Mouse (Mus musculus) embryonic facial prominence, embryonic 12.5 days (tissue): ENCODE measurements around the gene R3hdm4. TPM values are rescaled to one million over a fixed set of nuclear protein-coding genes. Genes with fewer than 3 reads are reported as not detected.
"Not testable (repeated sequence)": the region's sequence is repeated elsewhere in the genome, so short reads cannot be mapped to it uniquely, and the experiment has no call there.

Source experiments
- ATAC-seq: fragments of 200-750 bp; cut with Nextera tagmentation; 2 replicates; pipeline ENCODE4 v1.8.0; 2017; ENCODE audit not compliant: insufficient number of reproducible peaks, insufficient read depth, low FRiP score, low TSS enrichment
- H3K27ac ChIP-seq: fragments of 300-500 bp; sonication (generic); 2 replicates; pipeline ENCODE4 v1.5.1; 2016; ENCODE audit warnings: mild to moderate bottlenecking
- H3K27me3 ChIP-seq: fragments of 300-500 bp; sonication (generic); 2 replicates; pipeline ENCODE4 v1.6.1; 2016; ENCODE audit warnings: mild to moderate bottlenecking, moderate library complexity
- H3K36me3 ChIP-seq: fragments of 300-500 bp; sonication (generic); 2 replicates; pipeline ENCODE4 v1.6.1; 2016; ENCODE audit warnings: mild to moderate bottlenecking
- H3K4me1 ChIP-seq: fragments of 300-500 bp; sonication (generic); 2 replicates; pipeline ENCODE4 v1.6.1; 2016
- H3K4me2 ChIP-seq: fragments of 300-500 bp; sonication (generic); replicated peaks from 2 replicates; pipeline ENCODE4 v1.6.1; 2016; ENCODE audit warnings: mild to moderate bottlenecking, moderate library complexity
- H3K4me3 ChIP-seq: fragments of 300-500 bp; sonication (generic); 2 replicates; pipeline ENCODE4 v1.5.1; 2016; ENCODE audit warnings: mild to moderate bottlenecking
- H3K9ac ChIP-seq: fragments of 300-500 bp; sonication (generic); 2 replicates; pipeline ENCODE4 v1.6.1; 2016; ENCODE audit warnings: mild to moderate bottlenecking, moderate library complexity
- H3K9me3 ChIP-seq: fragments of 300-500 bp; sonication (generic); 2 replicates; pipeline ENCODE4 v1.6.1; 2016; ENCODE audit warnings: mild to moderate bottlenecking, moderate library complexity
- WGBS: fragments of 180-500 bp; shearing (Covaris S2); methylation state at CpG from one replicate; pipeline ENCODE4 v1.1.7; 2016; 5-methylcytosine and 5-hydroxymethylcytosine counted together
- polyA plus RNA-seq: library from polyadenylated mRNA; unstranded; fragments of >200 nt; fragmentation: Nextera tagmentation; extraction: Ambion mirVana; gene quantifications from 2 replicates; pipeline ENCODE4 v1.2.1, GENCODE M21; 2016

The R3hdm4 gene
- polyA plus RNA-seq, 1 experiment from 2014 or later, result 166 TPM

DNA sequence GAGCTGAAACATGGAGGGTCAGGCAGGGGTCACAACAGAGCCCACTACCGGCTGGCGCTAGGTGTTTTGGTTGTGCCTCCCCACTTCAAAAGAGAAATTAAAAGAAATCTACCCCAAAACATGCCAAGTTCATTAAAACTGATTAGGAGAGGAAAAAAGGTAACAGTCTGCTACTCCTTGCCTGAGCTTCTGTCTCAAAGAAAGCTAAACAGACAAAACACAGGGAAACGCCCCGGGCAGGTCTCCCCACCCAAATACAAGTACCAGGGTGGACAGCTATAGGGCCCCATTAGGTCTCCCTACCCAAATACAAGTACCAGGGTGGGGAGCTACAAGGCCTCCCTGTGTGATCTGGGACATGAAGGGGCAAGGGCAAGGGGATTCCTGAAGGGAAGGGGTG is 10.5 kb downstream of the R3hdm4 start, which contains the start of gene Gm26602:
TSS of gene Gm26602 (plus strand) at position 301 of the 400 bp plus-strand sequence.
- H3K9me3 ChIP-seq, result no peaks in the 10 kb centered on the region
- peaks cover 23% of the 10 kb centered on the region for H3K4me1 ChIP-seq
- no peak within 1 kb of the TSS for H3K4me3 ChIP-seq
- H3K27ac ChIP-seq, result peak within 1 kb of the TSS; percentile 73; the same call in 1 of the 2 replicates
- no peaks in the 10 kb centered on the region for H3K27me3 ChIP-seq
- 89% methylated on average over 4 of the region's 4 CpGs for WGBS
- ATAC-seq, result no peak
- H3K36me3 ChIP-seq, result peaks cover 39% of the 10 kb centered on the region
- H3K4me2 ChIP-seq, result no peak within 1 kb of the TSS
- peak within 1 kb of the TSS; percentile 10; the same call in 1 of the 2 replicates for H3K9ac ChIP-seq

DNA sequence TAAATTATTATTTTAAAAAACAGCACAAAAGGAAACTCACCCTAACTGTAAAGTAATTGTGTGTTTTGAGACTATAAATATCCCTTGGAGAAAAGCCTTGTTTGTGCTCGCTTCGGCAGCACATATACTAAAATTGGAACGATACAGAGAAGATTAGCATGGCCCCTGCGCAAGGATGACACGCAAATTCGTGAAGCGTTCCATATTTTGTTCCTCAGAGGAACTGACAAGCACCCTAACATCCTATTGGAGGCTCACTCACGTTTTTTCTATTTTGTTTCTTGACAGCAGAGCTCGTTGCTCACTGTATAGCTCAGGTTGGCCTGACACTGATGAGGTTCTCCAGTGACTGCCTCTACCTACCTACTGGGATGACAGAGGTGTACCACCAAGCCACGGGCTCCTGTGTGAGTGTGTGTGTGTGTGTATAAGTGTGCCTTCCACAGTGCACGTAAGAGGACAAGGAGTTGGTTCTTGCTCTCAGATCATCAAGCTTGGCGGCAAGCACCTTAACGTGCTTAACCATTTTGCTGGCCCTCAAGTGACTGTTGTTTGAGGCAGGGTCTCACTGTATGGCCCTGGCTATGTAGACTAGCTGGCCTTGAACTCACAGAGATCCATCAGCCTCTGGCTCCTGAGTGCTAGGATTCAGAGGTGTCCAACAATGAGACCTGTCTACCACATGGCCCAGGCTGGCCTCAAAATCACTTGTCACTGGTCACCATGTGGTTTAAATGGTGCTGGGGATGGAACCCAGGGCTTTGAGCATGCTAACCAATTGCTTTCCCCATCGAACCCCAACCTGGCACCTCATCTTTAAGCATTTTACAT is 11.7 kb downstream of the R3hdm4 start:
- WGBS, result 24% methylated on average over 14 of the region's 14 CpGs
- peak overlapping the region; percentile 10; the same call in 1 of the 2 replicates for H3K9ac ChIP-seq

DNA sequence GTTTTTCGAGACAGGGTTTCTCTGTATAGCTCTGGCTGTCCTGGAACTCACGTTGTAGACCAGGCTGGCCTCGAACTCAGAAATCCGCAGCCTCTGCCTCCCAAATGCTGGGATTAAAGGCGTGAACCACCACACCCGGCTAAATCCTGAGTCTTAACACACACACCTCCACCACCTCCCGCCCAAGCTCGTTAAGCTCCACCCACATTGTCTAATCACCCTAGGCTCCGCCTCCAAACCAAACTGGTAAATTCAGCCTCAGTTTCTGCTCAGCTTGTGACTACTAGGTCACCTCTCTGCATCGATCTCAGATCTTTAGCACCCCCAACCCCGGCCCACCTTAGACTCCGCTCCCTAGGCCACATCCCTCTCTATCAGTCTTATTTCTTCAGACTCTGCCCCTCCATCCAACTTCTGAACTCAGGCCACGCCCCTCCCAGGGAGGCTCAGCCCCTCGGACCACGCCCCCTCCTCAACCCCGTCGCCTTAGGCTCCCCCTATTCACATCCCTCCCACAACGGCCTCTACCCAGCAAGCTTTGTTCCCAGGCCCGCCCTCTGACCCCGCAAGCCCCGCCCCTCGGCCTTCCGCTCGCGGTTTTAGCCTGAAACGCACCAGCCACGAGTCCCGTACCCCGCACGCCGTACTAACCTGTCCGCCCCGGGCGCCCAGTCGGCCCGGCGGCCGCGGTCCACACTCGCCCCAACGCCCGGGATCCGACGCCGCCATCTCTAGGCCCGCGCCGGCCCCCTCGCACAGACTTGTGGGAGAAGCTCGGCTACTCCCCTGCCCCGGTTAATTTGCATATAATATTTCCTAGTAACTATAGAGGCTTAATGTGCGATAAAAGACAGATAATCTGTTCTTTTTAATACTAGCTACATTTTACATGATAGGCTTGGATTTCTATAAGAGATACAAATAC is 12.6 kb downstream of the R3hdm4 start, which contains the start of gene Med16:
TSS of gene Med16 (minus strand) at position 757 of the 925 bp plus-strand sequence.
- Histone ChIP-seq H3K27ac (peak within 1 kb of the TSS; percentile 97), H3K4me2 (peak within 1 kb of the TSS; percentile 32), H3K4me3 (peak within 1 kb of the TSS; percentile 63), H3K9ac (peak within 1 kb of the TSS; percentile 67), H3K4me1 (peaks cover 5% of the 10 kb centered on the region), H3K36me3 (peaks cover 54% of the 10 kb centered on the region), H3K27me3 (no peaks in the 10 kb centered on the region), H3K9me3 (no peaks in the 10 kb centered on the region)
- peak; percentile 91 for ATAC-seq
- 2% methylated on average over 52 of the region's 52 CpGs for WGBS

More for the DNA sequence above, 11.7 kb downstream of the R3hdm4 start:
- H3K4me1 ChIP-seq, result peaks cover 10% of the 10 kb centered on the region
- peak overlapping the region; percentile 32 for H3K4me2 ChIP-seq
- H3K4me3 ChIP-seq, result peak overlapping the region; percentile 13; the same call in 1 of the 2 replicates
- peak overlapping the region; percentile 73 for H3K27ac ChIP-seq
- H3K36me3 ChIP-seq, result peaks cover 49% of the 10 kb centered on the region
- ATAC-seq, result no peak
- no peaks in the 10 kb centered on the region for H3K9me3 ChIP-seq
- H3K27me3 ChIP-seq, result no peaks in the 10 kb centered on the region

DNA sequence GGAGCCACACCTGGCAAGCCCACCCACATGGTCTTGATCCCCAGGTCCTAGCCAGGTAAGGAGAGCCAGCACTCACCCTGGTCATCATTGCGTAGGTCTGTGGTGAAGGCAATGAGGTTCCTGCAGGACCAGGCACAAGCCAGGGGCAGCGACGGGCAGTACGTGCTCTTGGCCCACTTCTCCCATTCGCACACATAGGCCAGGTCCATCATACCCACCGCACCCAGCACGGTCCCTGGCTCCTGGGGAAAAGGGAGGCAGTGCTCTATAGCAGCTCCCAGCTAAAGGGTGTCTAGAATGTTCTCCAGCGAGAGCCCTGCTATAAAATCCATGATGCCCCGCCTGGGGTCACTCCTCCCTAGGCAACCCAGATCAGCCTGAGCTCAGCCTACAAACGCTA is 13.6 kb downstream of the R3hdm4 start:
- Histone ChIP-seq H3K4me2 (no peak overlapping the region), H3K27me3 (no peaks in the 10 kb centered on the region), H3K9ac (no peak overlapping the region), H3K9me3 (no peaks in the 10 kb centered on the region), H3K4me1 (peaks cover 5% of the 10 kb centered on the region), H3K27ac (no peak overlapping the region), H3K4me3 (no peak overlapping the region), H3K36me3 (peaks cover 61% of the 10 kb centered on the region)
- no peak for ATAC-seq
- 93% methylated on average over 10 of the region's 10 CpGs for WGBS

DNA sequence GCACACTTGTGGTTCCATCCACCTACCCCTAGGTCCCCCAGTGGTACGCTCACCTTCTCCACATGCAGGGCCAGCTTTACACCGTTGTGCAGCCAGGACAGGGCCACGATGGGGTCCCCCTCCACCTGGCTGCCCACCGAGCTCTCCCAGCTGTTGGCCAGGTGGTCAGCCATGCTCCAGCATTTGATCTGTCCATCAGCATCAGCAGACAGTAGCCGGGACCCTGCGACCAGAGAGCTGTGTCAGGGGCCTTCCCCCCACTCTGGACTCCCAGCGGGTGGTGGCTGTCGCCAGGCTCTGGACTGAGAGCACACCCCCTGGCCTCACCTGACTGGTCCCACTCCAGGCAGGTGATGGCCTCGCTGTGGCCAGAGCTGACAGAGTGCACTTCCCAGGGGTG is 14.3 kb downstream of the R3hdm4 start:
- Histone ChIP-seq H3K4me1 (peaks cover 5% of the 10 kb centered on the region), H3K27me3 (no peaks in the 10 kb centered on the region), H3K27ac (no peak overlapping the region), H3K4me2 (no peak overlapping the region), H3K9me3 (no peaks in the 10 kb centered on the region), H3K4me3 (no peak overlapping the region), H3K9ac (0 out of 2 replicates have a peak overlapping the region, but pooled peaks have one; percentile 1), H3K36me3 (peaks cover 59% of the 10 kb centered on the region)
- no peak for ATAC-seq
- WGBS, result 89% methylated on average over 9 of the region's 9 CpGs

DNA sequence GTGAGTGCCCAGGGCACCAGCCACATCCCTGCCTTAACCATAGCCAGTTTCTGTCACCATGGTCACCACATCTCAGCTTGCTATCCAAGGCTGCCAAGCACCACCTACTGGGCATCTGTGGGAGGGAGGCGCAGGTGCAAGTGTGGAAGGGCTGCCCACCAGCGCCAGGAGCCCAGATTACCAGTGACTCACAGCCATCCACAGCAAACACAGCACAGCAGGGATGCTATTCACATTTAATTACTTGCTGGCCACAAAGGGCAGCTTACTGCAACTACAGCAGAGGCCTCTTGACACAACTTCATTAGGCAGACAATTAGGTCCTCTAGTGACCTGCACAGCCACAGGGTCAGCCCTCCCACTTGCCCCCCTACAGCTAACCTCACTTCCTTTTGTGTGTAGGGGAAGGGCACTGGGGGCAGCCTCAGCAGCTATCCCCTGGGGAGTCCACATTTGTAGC is 20.0 kb downstream of the R3hdm4 start:
- no peak for ATAC-seq
- H3K9me3 ChIP-seq, result no peaks in the 10 kb centered on the region
- no peaks in the 10 kb centered on the region for H3K27me3 ChIP-seq
- no peak overlapping the region for H3K9ac ChIP-seq
- H3K4me1 ChIP-seq, result no peaks in the 10 kb centered on the region
- no peak overlapping the region for H3K4me3 ChIP-seq
- 29% methylated on average over 2 of the region's 2 CpGs for WGBS
- no peak overlapping the region for H3K27ac ChIP-seq
- H3K4me2 ChIP-seq, result no peak overlapping the region
- peaks cover 82% of the 10 kb centered on the region for H3K36me3 ChIP-seq

DNA sequence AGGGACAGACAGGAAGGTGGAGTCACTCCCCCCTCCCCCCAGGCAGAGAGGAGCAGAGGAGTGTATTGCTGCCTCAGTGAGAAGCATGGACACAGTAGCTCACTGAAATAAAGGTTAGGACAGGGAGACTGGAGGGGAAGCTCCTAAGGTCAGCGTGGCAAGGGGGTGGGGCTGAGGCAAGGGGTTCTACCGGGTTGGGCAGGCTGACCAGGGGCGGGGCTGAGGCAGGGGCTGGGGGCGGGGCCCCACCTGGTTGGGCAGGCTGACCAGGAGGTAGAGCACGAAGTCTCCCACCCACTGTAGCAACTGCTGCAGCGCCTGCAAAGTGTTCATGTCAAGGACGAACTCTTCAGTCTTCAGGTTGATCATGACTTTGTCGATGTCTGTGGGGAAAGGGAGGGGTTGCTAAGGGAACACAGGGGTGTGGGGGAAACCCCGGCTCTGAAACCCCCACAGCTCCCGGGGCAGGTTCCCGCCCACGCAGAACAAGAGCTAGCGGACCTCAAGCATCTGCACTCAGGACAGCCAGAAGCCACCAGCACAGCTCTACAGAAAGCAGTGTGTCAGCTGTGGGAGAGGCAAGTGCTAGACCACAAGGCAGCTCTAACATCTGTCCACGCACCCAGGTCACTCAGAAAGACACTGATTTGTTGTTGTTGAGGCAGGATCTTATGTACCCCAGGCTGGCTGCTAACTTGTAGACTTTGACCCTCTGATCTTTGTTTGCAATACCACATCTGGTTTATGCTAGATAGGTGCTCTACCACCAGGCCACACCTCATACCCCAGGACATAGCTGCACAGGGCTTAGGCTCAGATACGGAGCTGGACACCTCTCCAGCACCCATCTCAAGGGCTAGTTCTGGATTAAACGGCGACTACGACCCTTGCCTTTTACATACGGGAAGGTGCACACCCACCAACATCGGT is 23.4 kb downstream of the R3hdm4 start:
- H3K27me3 ChIP-seq, result no peaks in the 10 kb centered on the region
- no peak overlapping the region for H3K4me2 ChIP-seq
- peak overlapping the region; percentile 19 for H3K9ac ChIP-seq
- no peak overlapping the region for H3K4me3 ChIP-seq
- no peak overlapping the region for H3K27ac ChIP-seq
- 48% methylated on average over 20 of the region's 20 CpGs for WGBS
- H3K36me3 ChIP-seq, result peaks cover 75% of the 10 kb centered on the region
- no peak for ATAC-seq
- H3K9me3 ChIP-seq, result no peaks in the 10 kb centered on the region
- H3K4me1 ChIP-seq, result no peaks in the 10 kb centered on the region

DNA sequence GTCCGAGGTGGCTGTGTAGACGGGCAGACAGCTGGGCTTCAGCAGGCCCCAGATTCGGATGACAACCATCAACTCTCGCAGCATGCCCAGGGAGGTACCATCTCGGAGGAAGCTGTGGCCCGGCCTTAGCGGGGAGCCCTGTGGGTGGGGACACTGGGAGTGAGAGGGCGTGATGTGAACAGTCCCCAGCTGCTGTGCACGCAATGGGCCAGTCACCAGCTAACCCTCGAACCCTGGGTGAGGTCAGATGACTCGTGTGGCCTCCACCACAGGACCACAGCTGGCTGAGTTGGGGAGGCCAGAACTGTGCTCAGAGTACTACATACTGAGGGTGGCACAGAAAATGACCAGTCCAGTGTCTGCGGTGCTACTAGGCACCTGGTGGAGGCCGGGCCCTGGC is 24.2 kb downstream of the R3hdm4 start:
- Histone ChIP-seq H3K9ac (no peak overlapping the region), H3K36me3 (peaks cover 69% of the 10 kb centered on the region), H3K27me3 (no peaks in the 10 kb centered on the region), H3K27ac (no peak overlapping the region), H3K4me3 (no peak overlapping the region), H3K9me3 (no peaks in the 10 kb centered on the region), H3K4me1 (no peaks in the 10 kb centered on the region), H3K4me2 (no peak overlapping the region)
- no peak for ATAC-seq
- 79% methylated on average over 13 of the region's 13 CpGs for WGBS

DNA sequence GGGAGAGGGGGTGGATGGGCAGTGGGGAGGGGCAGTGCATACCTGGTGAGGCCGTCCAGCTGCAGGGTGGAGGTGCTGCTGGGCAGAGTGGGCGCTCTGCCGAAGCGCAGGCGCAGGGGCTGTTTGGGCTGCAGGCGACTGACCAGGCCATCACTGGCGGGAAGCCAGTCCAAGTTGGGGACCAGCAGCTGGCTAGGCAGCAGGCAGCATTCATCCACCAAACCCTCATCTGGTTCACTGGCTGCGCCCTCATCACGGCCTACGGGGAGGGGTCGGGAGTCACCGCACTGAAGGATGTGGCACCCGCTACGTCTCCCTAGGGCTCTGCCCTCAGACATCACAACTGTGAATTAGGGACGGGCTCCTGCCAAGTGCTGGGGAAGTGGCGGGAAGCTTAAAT is 24.7 kb downstream of the R3hdm4 start:
- Histone ChIP-seq H3K27ac (no peak overlapping the region), H3K4me3 (no peak overlapping the region), H3K27me3 (no peaks in the 10 kb centered on the region), H3K4me2 (no peak overlapping the region), H3K9ac (no peak overlapping the region), H3K4me1 (no peaks in the 10 kb centered on the region), H3K9me3 (no peaks in the 10 kb centered on the region), H3K36me3 (peaks cover 69% of the 10 kb centered on the region)
- ATAC-seq, result no peak
- 92% methylated on average over 16 of the region's 16 CpGs for WGBS

DNA sequence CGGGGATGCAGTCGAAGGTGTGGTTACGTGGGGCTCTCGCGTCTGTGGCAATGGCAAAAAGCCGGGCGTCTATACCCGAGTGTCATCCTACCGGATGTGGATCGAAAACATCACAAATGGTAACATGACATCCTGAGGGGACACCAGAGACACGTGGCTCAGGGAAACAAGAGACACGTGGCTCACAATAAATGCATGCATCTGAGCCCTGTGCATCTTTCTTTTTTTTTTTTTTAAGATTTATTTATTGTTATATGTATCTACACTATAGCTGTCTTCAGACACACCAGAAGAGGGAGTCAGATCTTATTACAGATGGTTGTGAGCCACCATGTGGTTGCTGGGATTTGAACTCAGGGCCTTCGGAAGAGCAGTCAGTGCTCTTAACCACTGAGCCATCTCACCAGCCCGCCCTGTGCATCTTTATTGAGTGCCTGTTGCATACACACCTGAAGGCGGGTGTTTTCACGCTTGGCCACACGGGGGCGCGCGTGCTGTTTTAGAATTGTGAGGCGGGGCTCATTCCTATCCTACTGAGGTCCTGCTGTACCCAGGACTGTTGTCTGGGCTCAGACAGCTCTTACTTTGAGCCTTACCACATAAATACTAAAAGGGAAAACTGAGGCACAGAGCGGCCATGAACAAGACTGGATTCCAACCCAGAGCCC is 28.4 kb downstream of the R3hdm4 start:
- H3K27ac ChIP-seq, ATAC-seq, H3K4me3 ChIP-seq, H3K9me3 ChIP-seq, H3K27me3 ChIP-seq, H3K9ac ChIP-seq, H3K4me1 ChIP-seq, H3K4me2 ChIP-seq: not testable (repeated sequence)
- WGBS, result 43% methylated on average over 22 of the region's 22 CpGs
- peaks cover 36% of the 10 kb centered on the region for H3K36me3 ChIP-seq
